Mouse (Mus musculus): ENCODE data around the gene Rabgap1.
"Not testable (repeated sequence)": the region's sequence is repeated elsewhere in the genome, so short reads cannot be mapped to it uniquely, and the experiment has no call there.

The Rabgap1 gene

DNA sequence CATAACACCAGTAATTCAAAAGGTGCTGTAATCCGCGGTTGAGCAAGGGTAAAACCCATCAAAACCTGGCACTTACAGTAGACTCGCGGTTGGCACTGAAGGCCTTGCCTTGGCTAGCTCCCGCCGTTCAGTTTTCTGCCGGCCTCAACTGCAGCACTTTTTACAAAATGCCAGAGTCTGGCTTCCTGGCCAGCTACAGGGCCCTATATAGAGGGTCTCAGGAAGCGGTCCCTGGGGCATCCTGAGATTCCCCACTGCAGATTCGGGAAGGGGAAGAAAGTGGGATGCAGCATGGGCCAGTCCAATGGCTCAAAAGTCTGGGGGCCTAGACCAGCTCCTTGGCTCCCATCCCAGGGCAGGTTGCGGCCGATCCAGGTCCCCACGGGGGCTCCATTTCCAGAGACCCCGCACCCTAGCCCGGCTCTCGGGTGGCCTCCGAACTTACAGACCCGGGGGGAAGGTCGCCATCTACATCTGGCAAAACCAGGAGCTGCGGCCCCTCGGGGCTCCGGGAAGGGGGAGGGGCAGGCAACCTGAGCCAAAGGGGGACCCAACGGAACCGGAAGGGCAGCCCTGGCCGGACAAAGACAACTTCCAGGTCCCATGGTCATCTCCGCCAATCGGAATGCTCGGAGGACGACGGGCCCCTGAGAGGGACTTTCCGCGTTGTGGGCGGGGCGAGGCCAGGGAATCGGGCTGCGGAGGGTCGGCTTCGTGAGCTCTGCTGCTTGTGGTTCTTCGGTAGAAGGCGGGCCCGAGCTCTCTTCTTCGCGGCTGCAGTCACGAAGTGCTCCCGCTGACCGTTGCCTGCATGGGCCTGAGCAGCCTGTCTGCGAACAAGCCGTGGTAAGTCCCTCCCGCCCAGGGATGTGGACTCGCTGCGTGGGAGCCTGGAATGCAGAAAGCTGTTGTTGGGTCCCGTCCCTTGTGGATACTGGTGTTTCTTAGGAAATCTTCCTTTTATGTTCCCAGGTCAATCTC, at the start of gene Rabgap1, which contains the start of the genes Zbtb26 and Zbtb6:
TSS of gene Rabgap1 (plus strand) at position 669 of the 981 bp plus-strand sequence.
TSS of gene Zbtb26 (minus strand) at position 525 of the 981 bp plus-strand sequence.
TSS of gene Zbtb6 (minus strand) at position 561 of the 981 bp plus-strand sequence.
- DNase-seq (ENCODE audit: low spot score in 2 of 2) = peak; percentile 93 to 94

DNA sequence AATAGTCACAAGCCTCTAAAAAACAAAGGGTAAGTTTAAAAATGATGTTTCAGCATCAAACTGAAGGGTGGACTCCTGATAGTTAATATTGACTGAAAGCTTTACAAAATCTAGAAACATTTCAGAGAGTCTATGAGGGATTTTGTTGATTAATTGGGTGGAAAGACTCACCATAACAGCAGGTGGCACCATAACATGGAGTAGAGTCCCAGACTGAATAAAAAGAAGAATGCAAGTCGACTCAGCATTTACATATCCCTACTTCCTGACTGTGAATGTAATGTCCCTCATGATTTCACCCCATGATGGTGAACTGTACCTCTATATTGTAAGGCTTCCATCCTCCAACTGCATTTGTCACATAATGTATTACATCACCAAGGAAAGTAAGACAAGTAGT, 47.5 kb upstream of the Rabgap1 start:
- DNase-seq (ENCODE audit: low spot score in 2 of 2) = no peak

GRCm38 (mm10) chr2:37421903-37422302, 21.2 kb upstream of the Rabgap1 start:
- no peak for DNase-seq (ENCODE audit: low spot score in 2 of 2)

DNA sequence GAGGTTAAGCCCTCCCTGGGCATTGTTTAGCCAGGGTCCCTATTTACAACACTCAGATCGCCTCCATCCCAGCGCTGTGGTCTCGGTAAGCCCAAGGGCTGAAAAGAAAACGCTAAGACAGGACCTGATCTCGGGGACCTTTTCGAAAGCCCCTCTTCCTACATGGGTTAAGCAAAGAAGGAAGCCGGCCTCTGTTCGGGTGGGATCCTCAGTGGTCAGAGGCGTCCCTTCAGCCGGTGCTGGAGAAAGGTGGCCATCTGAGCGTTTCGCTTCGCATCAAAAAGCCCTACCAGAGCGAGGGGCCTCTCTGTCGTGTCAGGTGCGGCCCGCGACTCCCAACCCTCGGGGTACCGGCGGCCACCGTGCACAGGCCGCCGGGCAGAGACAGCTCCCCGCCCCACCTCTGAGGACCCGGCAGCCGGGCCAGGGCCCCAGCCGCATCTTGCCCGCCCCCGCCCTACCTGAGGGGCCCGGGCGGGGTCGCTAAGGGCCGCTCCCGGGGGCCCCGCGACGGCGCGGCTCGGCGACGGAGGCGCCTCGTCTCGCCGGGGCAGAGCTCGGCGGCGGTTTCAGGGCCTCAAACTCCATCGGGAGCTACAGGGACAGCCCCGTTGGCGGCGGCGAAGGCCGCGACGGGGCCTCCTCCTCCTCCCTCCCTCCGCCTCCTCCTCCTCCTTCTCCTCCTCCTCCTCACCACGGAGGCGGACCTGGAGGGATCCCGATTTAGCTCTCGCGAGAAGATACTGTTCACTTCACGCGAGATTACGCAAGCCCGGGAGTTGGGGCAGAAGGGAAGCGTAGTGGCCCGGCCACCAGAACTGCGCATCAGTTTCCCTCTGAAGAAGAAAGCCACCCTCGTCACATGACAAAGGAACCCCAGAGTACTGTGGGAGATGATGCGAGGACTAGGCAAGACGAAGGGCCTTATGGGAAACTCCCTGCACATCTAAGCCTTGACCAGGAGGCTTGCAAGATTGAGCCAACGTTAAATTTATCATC, 20.5 kb upstream of the Rabgap1 start, which contains the start of gene Rc3h2:
TSS of gene Rc3h2 (minus strand) at position 598 of the 999 bp plus-strand sequence.
- peak; percentile 87 to 92 for DNase-seq (ENCODE audit: low spot score in 2 of 2)

DNA sequence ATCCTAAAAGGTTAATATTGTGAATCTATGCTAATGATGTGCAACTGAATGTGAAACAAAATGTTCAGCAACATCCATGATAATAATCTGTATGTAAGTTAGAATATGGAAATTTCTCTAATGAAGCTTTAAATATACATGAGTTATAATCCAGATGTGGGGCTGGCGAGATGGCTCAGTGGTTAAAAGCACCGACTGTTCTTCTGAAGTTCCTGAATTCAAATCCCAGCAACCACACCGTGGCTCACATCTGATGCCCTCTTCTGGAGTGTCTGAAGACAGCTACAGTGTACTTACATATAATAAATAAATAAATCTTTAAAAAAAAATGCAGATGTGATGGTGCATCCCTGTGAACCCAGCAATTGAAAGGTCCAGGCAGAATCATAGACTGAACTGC, 19.4 kb upstream of the Rabgap1 start:
- DNase-seq (ENCODE audit: low spot score in 2 of 2) = no peak

DNA sequence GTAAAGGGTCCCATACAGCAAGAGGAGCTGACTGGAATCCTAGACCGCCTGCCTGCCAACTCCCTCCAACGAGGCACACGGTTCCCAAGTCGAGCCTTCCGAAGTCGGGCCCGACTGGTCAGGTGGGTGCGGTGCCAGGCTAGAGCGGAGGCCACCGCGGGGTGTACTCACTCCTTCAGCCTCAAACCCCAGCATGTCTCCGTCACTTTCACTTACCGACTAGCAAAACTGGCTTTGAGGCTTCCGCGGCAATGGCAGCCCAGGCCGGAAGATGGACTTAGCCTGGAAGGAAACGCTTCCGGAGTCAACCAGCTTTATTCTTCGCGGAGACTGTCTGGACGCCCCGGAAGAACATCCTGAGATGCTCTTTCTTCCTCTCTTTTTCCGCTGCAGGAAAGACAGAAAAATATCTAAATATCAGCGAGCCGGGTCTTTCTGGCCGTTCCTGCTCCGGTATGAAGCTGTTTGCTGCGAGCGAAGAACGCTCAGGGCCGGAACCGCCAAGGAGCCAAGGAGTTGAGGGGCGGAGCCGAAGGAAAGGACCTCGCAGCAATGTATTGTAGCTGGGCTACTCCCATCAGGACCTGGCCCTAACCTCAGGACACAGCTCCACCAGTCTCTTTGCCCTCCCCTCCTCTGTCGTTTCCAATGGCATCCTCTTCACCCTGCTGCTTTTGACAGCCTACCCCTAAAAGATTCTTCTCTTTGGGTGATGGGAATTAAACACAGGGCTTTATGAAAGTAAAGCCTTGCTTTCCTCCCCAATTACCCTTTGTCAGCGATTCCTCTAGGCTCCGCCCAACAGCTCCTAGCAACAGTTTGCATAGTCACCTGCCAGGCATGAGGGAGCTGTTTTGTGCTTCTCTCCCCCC, 12.2 kb upstream of the Rabgap1 start:
- peak; percentile 56 to 78 for DNase-seq (ENCODE audit: low spot score in 2 of 2)

DNA sequence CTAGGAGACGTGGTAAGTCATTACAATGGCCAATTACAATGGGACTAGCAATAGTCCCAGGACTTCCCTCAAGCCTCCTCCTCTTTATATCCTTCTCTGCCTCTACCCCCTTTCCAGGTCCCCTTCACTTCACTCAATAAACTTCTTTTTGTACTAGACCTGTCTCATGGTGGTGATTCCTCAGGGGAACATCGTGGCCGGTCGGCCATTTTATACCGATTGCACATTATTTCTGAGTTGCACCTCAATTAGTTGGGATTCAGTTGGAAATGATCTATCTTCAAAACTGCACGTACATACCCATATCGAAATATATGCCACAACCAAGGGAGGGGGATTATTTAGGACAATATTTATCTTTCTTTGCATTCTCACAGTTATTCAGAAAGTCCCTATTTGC, 11.5 kb upstream of the Rabgap1 start:
- no peak for DNase-seq (ENCODE audit: low spot score in 2 of 2)

GRCm38 (mm10) chr2:37451667-37452375, 8.7 kb downstream of the Rabgap1 start:
- DNase-seq (ENCODE audit: low spot score in 2 of 2) = peak; percentile 78 to 84

DNA sequence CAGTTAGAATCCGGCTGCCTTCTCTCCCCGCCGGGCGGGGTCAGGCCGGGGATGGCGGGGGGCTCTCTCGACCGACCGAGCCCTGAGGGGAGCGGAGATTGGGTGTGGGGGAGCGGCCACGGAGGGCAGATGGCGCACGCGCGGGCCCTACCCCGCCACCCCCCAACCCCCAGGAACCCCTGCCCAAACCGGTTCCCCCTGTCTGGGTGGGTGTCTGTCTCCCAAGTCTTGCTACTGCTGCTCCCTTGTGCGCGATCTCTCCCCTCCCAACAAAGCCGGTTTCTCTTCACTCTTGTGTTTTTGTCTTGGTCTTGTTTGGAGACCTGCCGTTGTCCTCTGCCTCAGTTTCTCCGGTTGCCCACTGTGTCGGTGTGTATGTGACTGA, 9.3 kb downstream of the Rabgap1 start:
- peak in 1 of 2 experiments; percentile 18 for DNase-seq (ENCODE audit: low spot score in 2 of 2)

- DNase-seq (ENCODE audit: low spot score in 2 of 2) = no peak
Measured at GRCm38 (mm10) chr2:37460707-37461106, 17.6 kb downstream of the Rabgap1 start.

GRCm38 (mm10) chr2:37466266-37466665, 23.2 kb downstream of the Rabgap1 start:
- no peak for DNase-seq (ENCODE audit: low spot score in 2 of 2)

- no peak for DNase-seq (ENCODE audit: low spot score in 2 of 2)
Measured at GRCm38 (mm10) chr2:37479559-37479958, 36.5 kb downstream of the Rabgap1 start.

GRCm38 (mm10) chr2:37480039-37480438, 37.0 kb downstream of the Rabgap1 start:
- no peak for DNase-seq (ENCODE audit: low spot score in 2 of 2)

GRCm38 (mm10) chr2:37484165-37484564, 41.1 kb downstream of the Rabgap1 start:
- no peak for DNase-seq (ENCODE audit: low spot score in 2 of 2)

DNA sequence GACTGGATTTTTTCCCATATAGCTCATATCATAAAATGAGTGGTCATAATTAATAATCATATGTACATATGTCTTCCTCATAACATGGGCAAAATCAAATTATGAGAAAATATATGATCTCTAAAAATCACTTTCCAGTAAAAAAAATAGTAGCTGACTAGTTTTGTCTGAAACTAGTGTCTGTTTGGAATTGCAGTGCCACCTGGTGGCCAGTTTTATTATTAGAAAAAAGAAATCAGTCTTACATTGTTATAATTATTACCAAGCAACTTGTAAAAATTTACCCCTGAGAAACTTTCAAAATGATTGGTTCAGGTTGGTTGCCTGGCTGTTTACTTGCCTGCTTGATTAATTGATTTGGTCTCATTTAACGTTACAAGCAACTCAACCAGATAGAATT, 42.3 kb downstream of the Rabgap1 start:
- DNase-seq (ENCODE audit: low spot score in 2 of 2) = no peak

- DNase-seq (ENCODE audit: low spot score in 2 of 2) = no peak
Measured at GRCm38 (mm10) chr2:37486408-37486807, 43.3 kb downstream of the Rabgap1 start.

DNA sequence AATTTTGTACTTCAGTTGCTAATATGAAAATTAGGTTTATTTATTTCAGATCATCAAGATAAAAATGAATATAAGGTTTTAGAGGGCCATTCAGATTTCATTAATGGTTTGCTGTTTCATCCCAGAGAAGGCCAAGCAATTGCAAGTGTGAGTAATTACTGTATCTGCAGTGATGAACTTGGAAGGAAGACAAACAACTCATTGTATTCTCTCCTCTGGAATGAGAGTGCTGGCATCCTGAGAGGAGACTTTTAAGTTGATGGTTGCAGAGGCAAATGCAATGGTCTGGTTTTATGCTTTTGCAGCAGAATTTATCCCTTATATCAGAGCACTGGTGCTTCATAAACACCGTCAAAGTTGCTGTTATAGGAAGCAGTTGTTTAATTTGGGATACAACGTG, 45.9 kb downstream of the Rabgap1 start:
- DNase-seq (ENCODE audit: low spot score in 2 of 2) = no peak

DNA sequence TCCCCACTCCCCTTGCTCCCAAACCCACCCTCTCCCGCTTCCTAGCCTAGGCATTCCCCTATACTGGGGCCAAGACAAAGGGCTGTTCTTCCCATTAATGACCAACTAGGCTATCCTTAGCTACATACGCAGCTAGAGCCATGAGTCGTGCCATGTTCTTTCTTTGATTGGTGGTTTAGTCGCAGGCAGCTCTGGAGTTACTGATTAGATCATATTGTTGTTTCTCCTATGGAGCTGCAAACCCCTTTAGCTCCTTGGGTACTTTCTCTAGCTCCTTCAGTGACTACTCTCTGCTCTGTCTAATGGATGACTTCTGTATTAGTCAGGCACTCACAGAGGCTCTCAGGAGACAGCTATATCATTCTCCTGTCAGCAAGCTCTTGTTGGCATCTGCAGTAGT, 54.2 kb downstream of the Rabgap1 start:
- DNase-seq (ENCODE audit: low spot score in 2 of 2) = no peak

GRCm38 (mm10) chr2:37505856-37506255, 62.8 kb downstream of the Rabgap1 start:
- not testable (repeated sequence) for DNase-seq (ENCODE audit: low spot score in 2 of 2)

Data from frontal cortex, postnatal 25 days (tissue).